Mouse (Mus musculus): ENCODE data around the gene Npcd.

- TF ChIP-seq CTCF (IDR thresholded peaks at IDR 0.05; ENCODE audit: borderline replicate concordance, control insufficient read depth, extremely low read depth, insufficient read depth, low read length, poor library complexity), result no peak
- TF ChIP-seq POLR2A (IDR thresholded peaks at IDR 0.05; ENCODE audit: control insufficient read depth, extremely low read depth, insufficient read depth, low read length, poor library complexity), result no peak
Observed at GRCm38 (mm10) chr15:79842985-79843384, 8.9 kb upstream of the Npcd start.
